Mouse (Mus musculus): ENCODE data around the gene Psmc1.

Gene Psmc1

DNA sequence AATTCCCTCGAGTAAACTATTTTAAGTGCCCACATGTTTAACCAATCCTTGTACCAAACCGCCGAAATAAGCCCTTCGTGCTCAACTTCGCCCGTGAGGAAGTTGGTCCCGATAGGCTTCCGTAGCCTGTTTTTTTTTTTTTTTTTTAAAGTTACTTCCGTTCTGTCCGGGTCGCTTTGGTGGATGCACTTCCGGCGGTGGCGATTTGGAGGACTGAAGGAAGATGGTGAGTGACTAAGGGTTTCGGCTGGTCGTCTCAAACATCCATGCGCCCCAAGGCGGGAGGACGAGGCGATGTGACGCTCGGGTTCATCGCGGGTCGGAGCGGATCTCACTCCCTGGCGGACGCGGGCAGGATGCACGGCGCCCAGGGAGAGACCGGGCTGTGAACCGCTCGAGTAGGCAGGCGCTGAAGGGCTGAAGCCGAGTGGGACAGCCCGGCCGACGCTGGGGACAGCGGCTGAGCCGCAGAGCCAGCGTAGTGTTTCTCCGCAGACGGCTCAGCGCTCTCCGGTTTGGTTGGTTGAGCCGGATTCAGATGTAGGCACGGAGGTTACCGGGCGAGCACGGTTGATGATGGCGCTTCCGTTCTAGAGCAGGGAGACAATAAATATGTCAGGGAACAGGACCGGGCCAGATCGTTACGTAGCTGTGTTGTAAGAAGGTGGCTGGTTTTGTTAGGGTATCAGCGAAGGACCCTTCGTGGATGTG, at the start of gene Psmc1:
Gene Psmc1 (plus strand): TSS at position 169 of the 711 bp plus-strand sequence.
- peak; percentile 86 to 87 for DNase-seq

DNA sequence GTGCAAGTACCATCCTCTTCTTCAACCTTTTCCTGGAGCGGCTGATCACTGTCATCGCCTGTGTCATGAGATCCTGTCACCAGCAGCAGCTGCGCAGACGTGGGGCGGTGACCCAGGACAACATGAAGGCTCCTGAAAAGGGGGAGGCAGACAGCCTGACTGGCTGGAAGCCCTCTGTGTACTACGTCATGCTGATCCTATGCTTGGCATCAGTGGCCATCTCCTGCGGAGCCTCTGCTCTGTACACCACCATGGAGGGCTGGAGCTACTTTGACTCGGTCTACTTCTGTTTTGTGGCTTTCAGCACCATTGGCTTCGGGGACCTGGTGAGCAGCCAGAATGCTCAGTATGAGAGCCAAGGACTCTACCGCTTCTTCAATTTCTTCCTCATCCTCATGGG, 48.9 kb upstream of the Psmc1 start:
- DNase-seq = no peak

- peak; percentile 14 to 36 for DNase-seq
Measured at GRCm38 (mm10) chr12:100061826-100062225, 48.1 kb upstream of the Psmc1 start.

DNA sequence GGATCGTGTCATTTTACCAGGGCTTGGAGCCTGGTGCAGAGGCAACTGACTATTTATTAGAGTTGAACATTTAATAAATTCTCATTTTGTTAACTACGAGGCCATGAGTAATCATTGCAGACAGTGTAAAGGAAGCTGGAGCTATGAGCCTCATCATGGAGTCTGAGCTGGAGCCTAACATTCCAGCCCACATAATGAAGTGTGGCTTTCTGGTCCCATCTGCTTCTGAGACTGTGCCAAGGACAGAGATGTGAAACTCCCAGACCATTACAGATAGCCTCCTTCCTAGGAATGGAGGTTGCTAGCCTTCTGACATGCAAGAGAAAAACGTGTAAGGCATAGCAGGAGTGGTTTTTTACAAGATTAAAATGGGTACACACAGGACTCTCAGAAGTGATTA, 47.4 kb upstream of the Psmc1 start:
- peak; percentile 60 to 69 for DNase-seq

DNA sequence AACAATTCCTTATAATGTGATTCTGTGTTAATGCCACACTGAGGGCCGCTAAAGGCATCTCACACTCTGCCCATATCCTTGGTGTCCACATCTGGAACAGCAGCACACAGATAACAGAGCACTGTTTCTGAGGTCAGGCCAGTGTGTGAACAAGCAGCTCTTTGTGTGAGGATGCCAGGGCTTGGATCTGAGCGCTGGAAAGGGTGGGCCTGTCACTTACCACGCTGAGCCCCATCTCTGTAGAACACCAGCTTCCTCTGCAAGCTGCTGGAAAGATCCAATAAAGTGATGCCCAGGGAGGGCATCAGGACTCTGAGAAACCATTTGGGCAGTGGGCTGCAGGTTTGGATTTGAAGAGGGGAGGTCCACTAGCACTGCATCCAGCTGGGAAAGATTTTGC, 44.8 kb upstream of the Psmc1 start:
- no peak for DNase-seq

DNA sequence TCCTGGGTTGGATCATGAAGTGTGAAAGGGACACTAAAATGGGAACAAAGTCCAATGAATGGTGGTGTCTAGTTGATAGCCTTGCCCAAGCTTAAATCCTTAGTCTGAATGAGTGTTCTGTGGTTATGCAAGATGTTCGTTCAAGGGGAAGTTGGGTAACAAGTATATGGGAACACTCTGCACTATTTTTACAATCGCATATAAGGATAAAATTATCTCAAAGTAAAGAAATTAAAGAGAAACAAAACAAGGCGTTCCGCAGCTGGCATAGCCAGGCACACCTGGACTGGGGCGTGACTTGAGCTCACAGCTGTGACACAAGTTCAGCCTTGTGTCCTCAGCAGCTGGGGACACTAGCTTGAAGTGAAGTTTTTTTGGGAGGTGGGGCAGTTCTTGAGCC, 42.5 kb upstream of the Psmc1 start:
- peak in 1 of 2 experiments; percentile 56 for DNase-seq

DNA sequence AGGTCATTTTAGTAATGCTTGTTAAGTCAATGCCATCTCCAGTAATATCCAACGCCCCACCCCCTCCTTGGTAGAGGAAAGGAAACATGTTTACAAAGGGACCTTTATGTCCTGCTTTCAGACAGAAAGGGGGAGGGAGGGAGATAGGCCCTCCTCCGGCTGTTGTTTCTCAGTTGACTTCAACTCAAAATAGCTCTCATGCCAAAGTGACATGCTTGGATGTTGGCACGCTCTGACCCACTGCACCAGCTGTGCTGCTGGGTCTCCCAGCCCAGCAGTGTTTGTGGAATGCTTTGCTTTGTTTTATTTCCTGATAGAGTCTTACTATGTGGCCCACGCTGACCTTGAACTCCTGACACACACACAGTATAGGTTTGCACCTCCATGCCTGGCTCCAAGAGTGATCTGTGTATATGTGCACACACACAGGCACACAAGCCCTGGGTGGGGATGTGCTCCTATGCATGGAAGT, 36.7 kb upstream of the Psmc1 start:
- peak in 1 of 2 experiments; percentile 60 for DNase-seq

- DNase-seq = no peak
Measured at GRCm38 (mm10) chr12:100075715-100076114, 34.2 kb upstream of the Psmc1 start.

DNA sequence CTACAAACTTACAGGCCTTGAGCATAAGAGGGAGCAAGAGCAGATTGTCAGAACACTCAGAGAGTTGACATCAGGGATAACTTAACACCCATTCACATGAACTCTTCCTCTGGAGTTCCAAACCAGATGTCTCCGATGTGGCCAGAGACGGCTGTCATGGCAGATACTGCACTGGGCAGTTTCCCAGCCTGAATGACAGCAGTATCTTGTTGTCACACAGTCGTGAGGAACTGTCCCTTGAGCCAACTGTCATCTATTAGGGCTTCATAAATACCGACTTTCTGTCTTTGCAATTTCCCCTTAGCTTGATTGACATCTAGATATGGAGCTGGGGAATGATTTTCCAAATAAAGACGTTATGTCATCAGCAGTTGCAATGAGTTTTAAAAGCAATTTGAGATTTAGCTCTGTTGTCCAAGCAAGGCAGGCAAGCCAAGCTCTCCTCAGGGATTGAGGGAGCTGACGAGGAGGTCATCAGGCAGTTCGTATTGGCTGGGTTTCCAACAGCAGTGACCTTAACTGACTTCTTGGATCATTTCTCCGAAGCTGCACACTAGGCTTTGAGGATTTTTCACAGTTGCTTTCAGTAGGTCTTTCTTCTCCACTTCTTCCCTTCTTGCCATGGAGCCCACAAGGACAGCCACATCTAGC, 30.2 kb upstream of the Psmc1 start:
- peak; percentile 37 to 80 for DNase-seq

DNA sequence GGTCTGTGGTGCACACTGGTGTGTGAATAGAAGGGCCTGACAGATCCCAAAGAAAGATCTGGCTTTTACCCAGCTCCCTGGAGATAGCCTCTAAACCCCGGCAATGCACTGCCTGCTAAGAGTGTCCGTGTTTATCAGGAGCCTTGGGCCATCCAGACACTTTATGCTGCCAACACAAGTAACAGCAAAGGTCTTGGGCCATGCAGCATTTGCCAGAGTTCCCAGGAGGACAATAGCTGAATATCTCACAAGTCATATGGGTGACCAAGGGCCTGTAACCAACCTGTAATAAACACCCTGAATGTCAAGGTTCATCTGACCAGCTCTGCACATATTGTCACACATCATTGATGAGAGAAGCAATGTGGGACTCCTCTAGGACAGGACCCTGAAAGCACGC, 21.9 kb upstream of the Psmc1 start:
- no peak for DNase-seq

DNA sequence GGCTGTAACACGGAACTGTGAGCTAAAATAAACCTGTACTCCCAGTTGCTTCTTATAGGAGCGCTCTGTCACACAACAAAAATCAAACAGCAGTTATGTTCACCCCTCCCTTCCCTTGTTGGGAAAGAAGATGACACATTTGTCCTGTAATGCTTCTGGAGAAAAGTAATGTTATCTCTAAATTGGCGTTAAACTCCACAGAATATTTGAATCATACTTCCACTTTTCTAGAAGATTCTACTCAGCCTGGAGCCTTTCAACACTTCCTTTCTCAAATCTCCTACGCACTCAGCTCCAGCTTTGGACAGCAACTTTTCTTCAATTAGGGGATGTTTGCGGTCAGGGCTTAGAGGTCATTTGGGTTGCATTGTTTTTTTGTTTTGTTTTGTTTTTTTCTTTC, 20.7 kb upstream of the Psmc1 start:
- DNase-seq = no peak

- DNase-seq = no peak
Measured at GRCm38 (mm10) chr12:100090750-100091149, 19.2 kb upstream of the Psmc1 start.

DNA sequence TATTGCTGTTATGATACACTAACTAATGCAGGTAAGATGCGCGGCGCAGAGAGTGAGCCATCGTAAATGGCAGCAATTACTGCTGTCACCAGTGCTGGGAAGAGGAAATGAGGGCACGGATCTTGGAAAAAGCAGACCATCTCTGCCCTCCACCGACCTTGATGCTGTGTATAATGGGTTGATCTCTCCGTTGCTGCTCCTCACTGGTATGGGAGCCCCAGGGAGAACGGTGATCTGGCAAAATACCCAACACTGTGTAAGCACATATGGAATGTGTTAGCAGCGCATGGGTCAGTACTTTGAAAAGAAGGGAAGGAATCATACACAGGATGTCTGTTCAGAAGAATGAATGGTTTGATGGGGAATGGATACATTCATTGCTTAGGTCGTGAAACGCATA, 16.9 kb upstream of the Psmc1 start:
- DNase-seq = no peak

DNA sequence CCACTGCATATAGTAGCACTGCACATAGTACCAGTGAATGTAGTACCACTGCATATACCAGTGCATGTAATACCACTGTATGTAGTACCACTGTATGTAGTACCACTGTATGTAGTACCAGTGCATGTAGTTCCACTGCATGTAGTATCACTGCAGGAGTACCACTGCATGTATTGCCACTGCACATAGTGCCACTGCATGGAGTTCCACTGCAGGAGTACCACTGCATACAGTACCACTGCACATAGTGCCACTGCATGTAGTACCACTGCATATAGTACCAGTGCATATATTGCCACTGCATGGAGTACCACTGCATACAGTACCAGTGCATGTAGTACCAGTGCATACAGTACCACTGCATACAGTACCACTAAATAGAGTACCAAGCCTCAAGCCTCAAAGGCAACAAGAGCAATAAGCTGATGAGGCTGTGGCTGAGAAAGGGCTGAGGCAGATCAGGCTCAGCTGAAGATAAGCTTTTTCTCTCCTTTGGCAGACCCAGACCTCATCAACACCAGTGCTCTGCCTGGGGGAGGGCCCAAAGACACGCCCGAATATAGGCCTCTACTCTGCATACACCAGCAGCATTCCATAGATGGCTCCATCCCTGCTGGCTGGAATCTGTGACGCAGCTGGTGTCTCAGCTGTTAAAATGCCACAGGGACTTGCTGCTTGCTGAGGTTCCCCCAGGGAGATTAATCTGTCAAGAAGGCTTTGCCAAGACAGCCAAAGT, 9.8 kb upstream of the Psmc1 start:
- DNase-seq = peak; percentile 26 to 67

DNA sequence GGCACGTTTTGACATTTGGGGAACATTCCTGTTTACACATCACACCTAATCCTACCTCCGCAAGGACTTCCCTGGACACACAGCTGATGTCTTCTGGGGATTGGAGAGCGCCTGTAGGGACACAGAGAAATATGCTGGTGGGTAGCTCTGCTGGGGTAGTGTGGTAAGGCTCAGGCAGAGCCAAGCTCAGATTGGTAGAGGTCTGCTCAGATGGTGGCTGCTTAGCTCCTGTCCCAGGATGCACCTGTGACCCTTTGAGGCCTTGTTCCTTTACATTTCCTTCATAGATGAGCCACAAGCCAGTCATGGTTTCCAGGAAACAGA, 9.3 kb upstream of the Psmc1 start:
- no peak for DNase-seq

GRCm38 (mm10) chr12:100101651-100102050, 8.3 kb upstream of the Psmc1 start:
- DNase-seq = no peak

DNA sequence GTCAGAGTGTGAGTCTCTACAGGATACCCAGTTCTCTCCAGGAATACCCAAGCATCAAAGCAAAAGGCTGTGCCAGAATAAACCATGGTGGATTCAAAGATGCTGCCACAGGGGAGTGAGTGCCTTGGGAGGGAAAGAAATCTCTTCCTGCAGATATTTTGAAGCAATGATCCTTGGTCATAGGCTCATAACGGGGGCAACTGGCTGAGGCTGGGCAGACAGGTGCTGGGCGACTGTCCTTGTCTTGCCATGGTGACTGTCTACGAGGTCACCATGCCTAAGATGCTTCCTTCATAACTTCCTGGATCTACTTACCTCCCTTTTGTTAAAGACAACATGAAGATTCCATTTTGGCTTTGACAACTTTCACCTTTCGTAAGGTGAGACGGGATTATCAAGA, 5.4 kb upstream of the Psmc1 start:
- DNase-seq = no peak

DNA sequence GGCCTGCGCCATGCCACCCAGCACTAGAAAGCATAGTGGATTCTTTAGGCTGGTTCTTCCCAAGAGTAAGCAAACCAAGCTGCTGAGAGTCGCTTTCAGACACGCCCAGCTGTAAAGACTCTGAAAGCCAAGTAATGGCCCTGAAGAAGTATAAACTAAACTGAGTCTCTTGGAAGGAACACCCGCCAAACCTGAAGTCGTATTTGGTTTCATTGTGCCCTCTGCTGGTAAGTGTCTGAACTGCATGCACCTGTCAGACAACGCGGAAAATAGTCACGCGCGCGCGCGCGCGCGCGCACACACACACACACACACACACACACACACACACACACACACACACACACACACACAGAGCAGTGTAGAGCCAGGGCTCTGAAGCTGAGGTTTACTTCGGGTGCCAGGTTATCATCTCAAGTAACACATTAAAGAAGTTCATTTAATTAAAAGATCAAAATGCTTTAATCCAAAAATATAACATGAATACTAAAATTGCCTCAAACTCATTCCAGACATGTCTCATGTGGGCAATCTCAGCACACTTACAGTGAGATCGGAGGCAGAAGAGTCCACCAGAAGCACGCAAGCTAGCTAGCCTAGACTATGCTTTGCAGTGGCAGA, 3.6 kb upstream of the Psmc1 start:
- peak; percentile 52 to 85 for DNase-seq

DNA sequence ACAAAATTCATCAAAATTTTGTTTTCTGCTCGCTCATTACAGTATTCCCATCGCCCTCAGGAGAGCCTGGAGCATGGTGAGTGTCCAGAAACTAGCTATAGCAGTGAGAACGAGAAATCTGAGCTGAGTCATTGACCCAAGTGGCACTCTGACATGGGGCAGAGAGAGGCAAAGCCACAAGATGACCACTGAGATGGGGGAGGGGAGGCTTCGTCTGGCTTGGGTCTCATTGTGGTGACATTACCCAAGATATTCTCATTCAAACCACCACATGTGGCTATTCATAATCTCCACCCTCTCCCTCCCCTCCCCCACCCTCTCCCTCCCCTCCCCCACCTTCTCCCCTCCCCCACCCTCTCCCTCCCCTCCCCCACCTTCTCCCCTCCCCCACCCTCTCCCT, 2.5 kb upstream of the Psmc1 start:
- DNase-seq = no peak

DNA sequence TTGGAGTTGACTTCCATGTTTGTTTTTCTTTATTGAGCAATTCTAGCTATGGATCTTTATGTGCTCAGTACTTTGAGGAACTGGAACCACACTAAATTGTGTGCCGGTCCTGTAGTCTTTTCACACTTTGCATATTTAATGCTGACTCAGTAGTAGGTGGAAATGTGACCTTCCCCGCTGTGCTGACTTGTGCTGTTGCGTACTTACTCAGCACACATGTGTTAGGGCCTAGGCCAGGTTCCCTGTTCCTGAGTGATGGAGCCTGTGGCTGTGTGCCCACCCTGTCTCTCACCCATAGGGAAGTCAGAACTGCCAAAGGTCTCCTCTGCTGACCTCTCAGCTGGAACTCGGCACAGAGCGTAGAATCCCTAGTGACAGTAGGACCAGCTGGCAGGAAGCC, 6.0 kb downstream of the Psmc1 start:
- no peak for DNase-seq

DNA sequence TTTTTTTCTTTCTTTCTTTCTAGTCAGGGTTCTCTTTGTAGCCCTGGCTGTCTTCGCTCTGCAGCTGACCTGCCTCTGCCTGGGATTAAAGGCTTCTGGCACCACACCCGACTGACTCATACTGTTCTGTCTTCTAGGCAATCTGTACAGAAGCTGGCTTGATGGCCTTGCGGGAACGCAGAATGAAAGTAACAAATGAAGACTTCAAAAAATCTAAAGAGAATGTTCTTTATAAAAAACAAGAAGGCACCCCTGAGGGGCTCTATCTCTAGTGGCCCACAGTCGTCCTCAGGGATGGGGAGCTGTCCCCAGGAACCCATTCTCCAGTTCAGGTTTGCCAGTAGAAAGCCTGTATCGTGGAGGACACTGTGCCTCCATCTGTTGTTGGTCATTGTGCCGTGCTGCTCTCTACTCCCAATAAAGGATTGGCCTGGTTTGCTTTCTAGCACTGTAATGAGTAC, 13.0 kb downstream of the Psmc1 start:
- DNase-seq = no peak

- DNase-seq = no peak
Measured at GRCm38 (mm10) chr12:100123476-100123875, 13.5 kb downstream of the Psmc1 start.

Data from lung, postnatal 4 days (tissue).